Mouse (Mus musculus) bone marrow macrophage, adult 2 months (primary cell): ENCODE measurements around the gene Nars2.
"Not testable (repeated sequence)": the region's sequence is repeated elsewhere in the genome, so short reads cannot be mapped to it uniquely, and the experiment has no call there.

ENCODE experiments used
- CTCF ChIP-seq: IDR thresholded peaks from 2 replicates; pipeline ENCODE4 v1.5.1; 2012; ENCODE audit warnings: low read depth, mild to moderate bottlenecking, low read length, moderate library complexity
- POLR2A ChIP-seq: IDR thresholded peaks from 2 replicates; pipeline ENCODE4 v1.6.1; 2012; ENCODE audit warnings: mild to moderate bottlenecking, low read depth, low read length, borderline replicate concordance

DNA sequence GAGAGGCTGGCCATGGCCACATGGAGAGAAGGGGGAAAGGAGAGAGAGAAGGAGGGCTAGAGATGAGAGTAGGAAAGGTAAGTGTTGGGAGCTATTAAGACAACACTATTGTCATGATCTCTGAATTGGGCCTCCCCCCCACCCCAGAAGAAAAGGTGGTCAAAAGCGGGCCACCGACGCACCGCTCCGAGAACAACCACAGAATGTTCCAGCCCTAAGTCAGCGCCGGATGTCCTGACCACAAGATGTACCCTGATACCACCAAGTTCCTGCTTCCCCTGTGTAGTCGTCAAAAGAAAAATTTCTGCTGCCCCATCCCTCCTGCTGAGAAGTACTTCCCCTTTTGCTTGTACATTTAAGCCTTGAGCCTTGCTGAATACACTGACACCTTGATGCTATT, 4.8 kb upstream of the Nars2 start:
- TF ChIP-seq POLR2A, CTCF: not testable (repeated sequence)
